Mouse (Mus musculus) E14TG2a.4 (cell line): ENCODE measurements around the gene Mrpl35.

Experiments
- H3K27me3 ChIP-seq: 2 replicates; pipeline ENCODE4 v1.6.1; 2014; ENCODE audit warnings: low read length, control low read depth; ENCODE audit not compliant: insufficient read depth
- H3K36me3 ChIP-seq: 2 replicates; pipeline ENCODE4 v1.6.1; 2014; ENCODE audit warnings: low read length, control low read depth; ENCODE audit not compliant: insufficient read depth
- H3K4me1 ChIP-seq: replicated peaks from 2 replicates; pipeline ENCODE4 v1.6.1; 2014; ENCODE audit warnings: low read depth, low read length, control low read depth
- H3K4me3 ChIP-seq: replicated peaks from 2 replicates; pipeline ENCODE4 v1.5.1; 2014; ENCODE audit warnings: mild to moderate bottlenecking, low read length
- H3K9me3 ChIP-seq: 2 replicates; pipeline ENCODE4 v1.6.1; 2014; ENCODE audit warnings: low read length, control low read depth
- CTCF ChIP-seq: conservative IDR thresholded peaks from 2 replicates; pipeline ENCODE4 v1.5.1; 2014; ENCODE audit warnings: low read length
- NANOG ChIP-seq: IDR thresholded peaks from 2 replicates; pipeline ENCODE4 v1.6.1; 2014; ENCODE audit warnings: borderline replicate concordance, low read length, mixed read lengths
- POU5F1 ChIP-seq: IDR thresholded peaks from 2 replicates; pipeline ENCODE4 v1.6.1; 2014; ENCODE audit warnings: low read length, borderline replicate concordance

Gene Mrpl35

DNA sequence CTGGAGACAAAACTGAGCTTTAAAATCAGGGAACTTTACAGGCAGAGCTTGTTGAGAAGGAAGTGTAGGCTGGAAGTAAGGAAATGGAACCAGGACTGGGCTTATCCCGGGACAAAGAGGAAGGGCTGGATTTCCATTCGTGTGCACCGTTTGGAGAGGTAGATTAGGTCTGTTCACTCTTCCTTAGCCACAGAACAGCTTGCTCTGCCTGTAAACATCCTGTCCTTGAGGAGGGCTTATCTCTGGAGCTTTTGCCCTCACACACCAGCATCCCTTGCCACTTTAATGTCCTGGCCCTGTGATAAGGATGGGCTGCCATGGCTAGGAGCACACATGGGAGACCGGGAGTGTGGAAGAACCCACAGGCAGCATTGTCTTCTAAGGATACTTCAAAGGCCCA lies 59.0 kb downstream of the Mrpl35 start:
- Histone ChIP-seq H3K9me3 (no peaks in the 10 kb centered on the region), H3K4me3 (no peak overlapping the region)
- TF ChIP-seq POU5F1 = no peak
- TF ChIP-seq CTCF = no peak
- TF ChIP-seq NANOG = no peak

More for the DNA sequence above, 59.0 kb downstream of the Mrpl35 start:
- Histone ChIP-seq H3K27me3 (no peaks in the 10 kb centered on the region), H3K36me3 (no peaks in the 10 kb centered on the region), H3K4me1 (peaks cover 20% of the 10 kb centered on the region)
